Mouse (Mus musculus) left cerebral cortex, postnatal 36 days (tissue): ENCODE data around the gene Ccdc124. TPM values are rescaled to one million over a fixed set of nuclear protein-coding genes. Genes with fewer than 3 reads are reported as not detected.

Source experiments
- DNase-seq, 2 experiments: peaks; one replicate each; pipeline ENCODE4 v3.0.0; 2021 to 2022; ENCODE audit warnings: low spot score in 2 of 2, mixed read lengths in 1 of 2
- intact Hi-C: fragments of 180-260 bp; cut with DNase I; formaldehyde crosslinking; loops from one replicate; pipeline ENCODE4 v1.15.1; 2025
- total RNA-seq, 2 experiments: library from RNA; stranded (reverse); gene quantifications; 2 replicates each; pipeline ENCODE4 v1.2.3; 2021

The Ccdc124 gene
- total RNA-seq, 2 experiments from 2014 or later, result 88.6 to 108 TPM

DNA sequence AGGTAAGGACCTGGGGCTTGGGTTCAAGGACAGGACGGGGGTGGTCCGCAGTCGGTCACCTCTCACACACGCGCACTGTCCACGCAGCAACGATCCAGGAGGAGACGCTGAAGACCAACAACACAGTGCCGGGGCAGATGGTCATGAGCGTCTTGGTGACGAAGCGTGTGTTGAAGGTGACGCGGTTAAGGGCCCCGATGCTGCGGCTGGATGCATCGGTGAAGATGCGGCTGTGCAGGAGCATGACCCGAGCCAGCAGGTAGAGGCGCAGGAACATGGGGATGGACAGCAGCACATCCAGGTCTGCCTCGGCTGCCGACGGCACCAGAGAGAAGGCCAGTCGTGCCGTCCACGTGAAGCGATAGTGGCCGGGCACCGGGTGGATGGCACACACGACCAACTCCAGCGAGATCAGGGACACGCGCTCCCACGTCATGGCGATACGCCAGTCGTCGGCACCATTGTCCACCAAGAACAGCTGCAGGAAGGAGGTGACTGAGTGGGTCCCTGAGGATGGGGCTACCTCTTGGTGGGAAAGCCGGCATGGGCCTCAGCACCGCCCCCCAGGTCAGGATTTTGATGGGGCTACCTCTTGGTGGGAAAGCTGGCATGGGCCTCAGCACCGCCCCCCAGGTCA lies 21.0 kb downstream of the Ccdc124 start:
- DNase-seq, result no peak
- intact Hi-C loops, result no loop called here

DNA sequence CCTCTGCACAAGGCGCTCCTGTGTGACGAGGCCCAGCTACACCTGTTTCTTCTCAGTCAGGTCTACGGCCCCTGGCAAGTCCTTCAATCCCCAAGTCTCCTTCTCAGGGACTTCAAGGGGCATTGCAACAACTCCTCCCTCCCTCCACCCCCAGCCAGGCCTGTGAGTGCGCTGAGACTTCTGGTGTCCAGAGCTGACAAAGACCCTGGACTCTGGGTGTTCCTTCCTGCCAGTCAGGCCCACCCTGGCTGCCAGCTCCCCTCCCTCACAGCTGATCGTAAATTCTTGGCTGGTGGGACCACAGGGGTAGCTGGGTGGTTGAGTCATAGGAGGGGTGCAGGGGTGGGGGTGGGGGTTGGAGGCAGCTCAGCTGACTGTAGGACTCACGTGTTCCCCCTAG lies 21.9 kb downstream of the Ccdc124 start:
- no peak for DNase-seq
- intact Hi-C loops, result no loop called here

- intact Hi-C loops, result no loop called here
These were observed 22.8 kb downstream of the Ccdc124 start for GRCm38 (mm10) chr8:70850947-70851346.

DNA sequence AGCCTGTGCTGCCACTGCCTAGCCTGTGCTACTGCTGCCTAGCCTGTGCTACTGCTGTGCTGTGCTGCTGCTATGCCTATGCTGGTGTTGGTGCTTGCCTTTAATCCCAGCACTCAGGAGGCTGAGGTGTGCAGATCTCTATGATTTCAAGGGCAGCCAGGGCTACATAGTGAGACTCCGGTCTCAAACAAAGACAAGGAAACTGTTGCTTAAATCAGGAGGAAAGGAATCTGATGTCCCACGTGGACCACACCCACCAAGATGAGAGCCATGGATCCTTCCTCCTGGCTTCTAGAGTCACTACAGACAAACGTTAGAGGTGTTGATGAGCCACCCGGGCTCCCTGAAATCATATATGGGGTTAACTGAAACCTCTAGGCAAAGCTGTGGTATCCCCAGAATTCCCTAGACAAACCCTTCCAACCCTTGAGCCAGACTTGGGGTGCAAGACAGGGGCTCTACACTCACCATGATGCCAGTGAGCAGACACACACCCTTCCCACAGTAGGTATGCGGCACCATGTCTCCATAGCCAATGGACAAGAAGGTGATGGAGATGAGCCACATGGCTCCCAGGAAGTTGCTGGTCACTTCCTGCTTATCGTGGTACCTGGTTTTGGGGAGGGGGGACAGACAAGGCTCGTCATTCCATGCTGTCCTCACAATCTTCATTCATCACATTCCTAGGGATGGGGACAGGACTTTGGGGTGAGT lies 23.4 kb downstream of the Ccdc124 start:
- intact Hi-C loops, result no loop called here
- no peak for DNase-seq

More at GRCm38 (mm10) chr8:70850947-70851346, 22.8 kb downstream of the Ccdc124 start:
- DNase-seq, result no peak

GRCm38 (mm10) chr8:70849333-70849990 lies 24.3 kb downstream of the Ccdc124 start:
- no peak for DNase-seq
- intact Hi-C loops, result no loop called here

DNA sequence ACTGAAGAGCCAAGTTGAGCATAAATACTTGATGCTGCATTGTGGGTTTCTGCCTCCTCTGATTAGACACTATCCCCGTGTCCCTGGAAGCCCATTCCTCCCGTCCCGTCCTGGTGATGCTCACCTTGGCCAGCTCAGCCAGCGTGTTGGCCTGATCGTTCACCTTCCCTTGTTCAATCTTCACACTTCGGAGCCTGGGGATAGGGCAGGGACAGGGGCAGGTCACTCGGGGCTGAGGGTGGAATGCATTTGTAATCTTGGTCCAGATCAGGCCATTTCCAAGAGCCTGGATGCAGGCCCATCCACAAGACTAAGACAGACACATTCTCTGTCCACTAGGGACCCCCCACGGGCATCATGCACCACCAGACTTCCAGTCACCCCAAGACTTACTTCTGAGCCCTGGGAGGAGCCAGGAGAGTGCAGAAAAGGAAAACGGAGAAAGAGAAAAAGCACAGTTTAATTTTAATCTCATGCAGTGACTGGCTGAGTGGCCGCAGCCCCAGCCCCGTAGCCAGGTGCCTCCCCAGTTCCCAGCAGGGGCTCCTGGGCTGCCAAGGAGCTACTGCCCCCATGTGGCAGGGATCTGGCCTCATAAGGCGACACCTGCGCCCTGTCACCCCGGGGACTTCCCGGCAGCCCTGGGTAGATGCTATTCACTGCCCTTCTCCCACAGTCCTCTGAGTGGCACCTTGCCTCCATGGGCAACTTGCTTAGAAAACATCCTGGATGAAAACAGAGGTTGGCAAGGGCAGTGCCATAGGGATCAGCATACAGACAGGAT lies 27.2 kb downstream of the Ccdc124 start:
- DNase-seq, result no peak
- intact Hi-C loops, result no loop called here

GRCm38 (mm10) chr8:70845108-70845507 lies 28.6 kb downstream of the Ccdc124 start:
- intact Hi-C loops, result no loop called here
- no peak for DNase-seq

GRCm38 (mm10) chr8:70844523-70844922 lies 29.2 kb downstream of the Ccdc124 start:
- intact Hi-C loops, result loop anchor here (1.0 to 5.0 kb wide), 2 partner anchors 25 to 77 kb away; no protein-coding TSS in a partner anchor
- DNase-seq, result peak; percentile 71 to 80

- intact Hi-C loops, result loop anchor here (1.0 to 5.0 kb wide), 2 partner anchors 25 to 77 kb away; no protein-coding TSS in a partner anchor
- DNase-seq, result no peak
These were observed 29.8 kb downstream of the Ccdc124 start for GRCm38 (mm10) chr8:70843941-70844340.

DNA sequence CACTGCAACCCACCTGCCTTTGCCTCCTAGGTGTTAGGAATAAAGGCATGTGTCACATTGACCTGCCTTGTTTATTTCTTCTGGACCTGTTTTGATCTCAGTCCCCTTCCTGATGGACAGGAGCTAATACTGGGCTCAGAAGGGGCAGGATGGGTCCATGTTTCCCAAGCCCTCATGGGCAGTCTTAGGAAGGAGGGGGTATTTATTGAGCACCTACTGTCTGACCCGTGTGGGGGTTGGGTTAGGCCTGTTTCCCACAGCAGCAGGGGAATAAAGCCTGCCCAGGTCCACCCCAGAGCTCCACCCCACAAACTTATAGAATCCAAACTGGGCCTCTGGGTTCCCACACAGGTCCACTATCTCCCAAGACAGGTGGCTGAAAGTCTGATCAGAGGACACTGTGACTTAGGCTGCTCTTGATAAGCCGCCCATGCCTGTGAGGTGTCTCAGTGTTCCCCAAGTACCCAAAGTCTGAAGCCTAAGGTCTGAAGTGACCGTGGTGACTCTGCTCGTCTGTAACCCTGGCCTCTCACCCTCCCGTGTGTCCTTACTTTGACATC lies 30.4 kb downstream of the Ccdc124 start:
- no peak for DNase-seq
- intact Hi-C loops, result loop anchor here (5.0 kb wide), 1 partner anchor 76 kb away; no protein-coding TSS in a partner anchor

DNA sequence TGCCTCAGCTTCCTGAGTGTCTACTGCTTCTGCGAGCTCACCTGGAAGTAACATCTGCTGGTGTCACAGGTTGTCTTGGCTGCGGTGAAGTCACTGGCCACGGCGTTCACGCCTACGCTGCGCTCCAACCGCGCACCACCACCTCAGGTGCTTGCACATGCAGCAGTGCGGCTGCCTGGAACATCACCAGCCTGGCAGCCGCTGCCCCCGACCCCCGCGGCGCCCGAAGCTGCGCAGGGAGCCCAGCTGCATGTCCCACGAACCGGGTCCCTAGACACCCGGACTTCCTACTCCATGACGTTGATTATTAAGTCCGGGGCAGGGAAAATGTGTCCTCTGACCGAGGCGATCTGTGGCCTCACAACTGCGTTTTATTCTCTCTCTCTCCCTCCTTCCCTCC lies 31.3 kb downstream of the Ccdc124 start:
- no peak for DNase-seq
- intact Hi-C loops, result loop anchor here (5.0 kb wide), 1 partner anchor 75 kb away; no protein-coding TSS in a partner anchor

DNA sequence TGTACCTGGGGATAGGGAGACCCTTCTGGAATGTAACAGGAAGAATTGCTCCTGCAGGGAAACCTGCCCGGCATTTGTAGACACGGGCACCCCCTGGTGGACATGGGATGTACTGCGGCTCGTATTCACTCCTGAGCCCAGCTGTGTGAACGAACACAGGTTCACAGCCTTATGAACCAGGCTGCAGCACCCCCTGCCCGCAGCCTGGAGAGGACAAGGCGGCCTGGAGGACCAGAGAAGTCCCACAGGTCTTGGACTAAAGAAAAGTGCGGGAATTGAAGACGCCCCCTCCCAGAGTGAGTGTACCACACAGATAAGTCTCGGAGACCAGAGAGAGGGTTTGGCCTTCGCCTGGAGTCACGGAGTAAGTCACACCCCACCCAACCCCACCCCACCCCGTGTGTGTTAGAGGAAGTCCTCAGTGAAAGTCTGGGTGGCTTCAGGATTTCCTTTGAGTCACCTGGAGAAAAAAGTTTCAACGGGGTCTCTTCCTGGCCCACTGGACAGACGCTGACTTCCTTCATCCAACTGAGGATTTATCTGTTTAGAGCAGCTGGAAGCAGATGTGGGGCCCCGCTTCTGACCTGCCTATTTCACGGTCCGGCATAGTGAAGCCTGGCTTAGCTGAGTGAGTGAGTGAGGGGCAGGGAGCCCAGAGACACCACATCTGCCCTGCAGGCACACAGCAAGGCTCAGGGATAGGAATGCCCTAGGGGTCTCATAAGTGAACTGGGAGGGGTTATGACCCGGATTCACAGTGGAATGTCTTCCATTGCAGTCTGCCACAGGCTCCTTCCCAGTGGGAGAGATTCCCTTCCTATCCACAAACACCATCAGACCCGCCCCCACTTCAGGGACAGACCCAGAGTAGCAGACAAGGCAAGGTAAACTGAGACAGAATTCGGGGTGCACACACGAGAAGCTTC lies 32.3 kb downstream of the Ccdc124 start:
- DNase-seq, result peak; percentile 80 to 89
- intact Hi-C loops, result loop anchor here (2.0 to 5.0 kb wide), 2 partner anchors 74 to 123 kb away; partner anchors contain the start of gene Gm3336

DNA sequence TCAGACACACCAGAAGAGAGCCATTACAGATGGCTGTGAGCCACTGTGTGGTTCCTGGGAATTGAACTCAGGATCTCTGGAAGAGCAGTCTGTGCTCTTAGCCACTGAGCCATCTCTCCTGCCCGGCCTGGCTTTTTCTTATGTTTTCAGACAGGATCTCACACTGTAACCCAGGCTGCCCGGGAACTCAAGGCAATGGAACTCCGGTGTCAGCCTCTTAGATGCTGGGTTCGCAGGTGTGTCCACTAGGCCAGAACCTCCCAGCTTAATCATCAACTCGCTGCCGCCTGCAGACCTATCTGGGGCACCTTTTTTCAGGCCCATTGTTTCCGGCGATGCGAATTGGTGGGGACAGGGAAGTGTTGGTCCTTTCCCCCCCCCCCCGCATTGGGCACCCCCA lies 33.1 kb downstream of the Ccdc124 start:
- intact Hi-C loops, result loop anchor here (2.0 to 5.0 kb wide), 2 partner anchors 73 to 122 kb away; partner anchors contain the start of gene Gm3336
- DNase-seq, result no peak

DNA sequence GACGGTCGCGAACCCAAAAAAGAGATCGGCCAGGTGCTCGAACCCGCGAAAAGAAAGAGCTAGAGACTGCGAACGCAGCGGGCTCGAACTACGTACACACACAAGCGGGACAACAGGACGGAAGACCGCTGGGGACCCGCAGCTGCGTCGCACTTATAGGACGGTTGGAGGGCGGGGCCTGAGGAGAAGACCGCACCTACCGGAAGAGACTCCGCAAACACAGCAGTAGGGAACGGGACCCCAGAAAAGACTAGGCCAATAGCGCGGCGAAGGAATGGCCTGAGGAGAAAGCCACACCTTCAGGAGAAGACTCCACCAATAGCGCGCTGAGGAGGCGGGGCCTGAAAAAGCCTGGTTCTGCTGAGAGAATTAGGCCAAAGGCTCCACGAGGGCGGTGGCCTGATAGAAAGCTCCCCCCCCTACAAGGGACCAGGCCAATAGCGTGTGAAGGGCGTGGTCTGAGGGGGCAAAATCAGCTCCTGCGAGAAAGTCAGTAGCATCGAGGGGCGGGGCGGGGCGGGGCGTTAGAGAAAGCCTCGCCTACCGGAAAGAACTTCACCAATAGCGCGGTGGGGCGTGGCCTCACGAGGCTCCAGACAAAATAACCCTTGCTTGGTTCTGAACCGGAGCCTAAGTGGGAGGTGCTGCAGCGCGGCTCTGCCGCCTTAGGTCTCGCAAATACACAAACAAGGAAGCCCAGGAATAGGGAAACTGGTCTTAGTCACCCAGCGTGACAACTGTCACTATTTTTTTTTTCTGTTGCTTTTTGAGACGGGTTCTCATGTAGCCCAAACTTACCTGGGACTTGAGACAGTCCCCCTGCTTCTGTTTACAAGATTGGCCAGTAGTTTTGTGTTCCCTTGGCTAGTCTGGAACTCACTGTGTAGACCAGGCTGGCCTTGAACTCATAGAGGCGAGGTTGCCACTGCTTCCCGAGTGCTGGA lies 34.1 kb downstream of the Ccdc124 start, which contains the start of gene Arrdc2:
Gene Arrdc2 (minus strand): TSS at position 313 of the 944 bp plus-strand sequence.
- intact Hi-C loops, result loop anchor here (2.0 to 5.0 kb wide), 3 partner anchors 17 to 121 kb away; partner anchors contain the start of gene Gm3336
- DNase-seq, result peak; percentile 96 to 97

- intact Hi-C loops, result loop anchor here (2.0 kb wide), 1 partner anchor 16 kb away; no protein-coding TSS in a partner anchor
- DNase-seq, result no peak
These were observed 34.9 kb downstream of the Ccdc124 start for GRCm38 (mm10) chr8:70838654-70839407.

GRCm38 (mm10) chr8:70836666-70837065 lies 37.1 kb downstream of the Ccdc124 start:
- DNase-seq, result no peak
- intact Hi-C loops, result no loop called here
